Mouse (Mus musculus): ENCODE measurements around the gene D630036H23Rik. TPM values are rescaled to one million over a fixed set of nuclear protein-coding genes. Genes with fewer than 3 reads are reported as not detected.
A peak's percentile ranks its signal among the peaks of the same experiment; 100 is the strongest.
"Not testable (repeated sequence)": the region's sequence is repeated elsewhere in the genome, so short reads cannot be mapped to it uniquely, and the experiment has no call there.

D630036H23Rik gene
- polyA plus RNA-seq, 1 experiment from 2014 or later, result 0.95 TPM

DNA sequence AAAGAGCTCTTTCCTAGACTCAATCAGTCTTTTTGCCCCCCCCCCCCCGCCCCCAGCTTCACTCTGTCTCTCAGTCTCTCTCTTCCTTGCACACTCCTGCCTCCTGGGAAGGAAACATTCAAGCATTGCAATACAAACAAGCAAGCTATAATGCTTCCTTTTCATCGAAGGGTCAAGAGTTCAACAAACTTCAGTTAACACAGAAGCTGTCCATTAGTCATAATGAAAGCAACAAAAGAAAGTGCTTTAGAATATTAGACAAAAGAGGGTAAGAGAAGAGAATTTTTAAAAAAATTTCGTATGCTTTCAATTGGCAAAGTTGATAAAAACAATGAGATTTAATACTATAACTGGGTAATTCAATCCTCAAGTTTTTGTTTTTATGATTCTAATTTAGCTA is 1.7 kb downstream of the D630036H23Rik start:
- Histone ChIP-seq H3K4me1 (ENCODE audit: control insufficient read depth, insufficient read depth, low read length) (no peaks in the 10 kb centered on the region; the same call in none of the 2 replicates), H3K27ac (ENCODE audit: low read length) (no peak overlapping the region), H3K36me3 (ENCODE audit: control insufficient read depth, insufficient read depth, low read length) (no peaks in the 10 kb centered on the region), H3K4me2 (ENCODE audit: low read depth, low read length) (no peak overlapping the region), H3K4me3 (ENCODE audit: low read length) (no peak overlapping the region), H3K27me3 (replicated peaks; ENCODE audit: control insufficient read depth, insufficient read depth, low read length) (no peaks in the 10 kb centered on the region), H3K9ac (ENCODE audit: low read depth, low read length) (no peak overlapping the region), H3K9me3 (ENCODE audit: control insufficient read depth, low read length) (no peaks in the 10 kb centered on the region)
- ATAC-seq, result no peak
- WGBS, result 41% methylated on average over 3 of the region's 3 CpGs

DNA sequence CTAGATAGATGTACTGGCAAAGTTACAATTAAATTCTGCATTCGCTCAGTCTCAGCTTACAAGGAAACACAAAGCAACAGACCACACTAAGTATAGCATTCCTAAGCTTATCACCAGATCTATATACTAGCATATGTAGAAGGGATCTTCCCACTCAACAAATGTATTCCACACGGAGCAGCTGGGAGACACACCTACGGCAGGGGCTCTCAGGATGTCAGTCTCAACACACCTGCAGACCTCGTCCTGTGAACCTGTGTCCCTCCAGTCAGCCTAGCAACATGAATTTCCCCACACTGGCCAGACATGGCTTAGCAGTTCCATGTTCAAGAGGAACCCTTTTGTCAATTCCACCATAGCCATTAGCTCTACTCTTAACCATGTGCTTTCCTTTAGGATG is 5.6 kb downstream of the D630036H23Rik start:
- H3K36me3 ChIP-seq (ENCODE audit: control insufficient read depth, insufficient read depth, low read length); H3K9ac ChIP-seq (ENCODE audit: low read depth, low read length); H3K27ac ChIP-seq (ENCODE audit: low read length); H3K4me3 ChIP-seq (ENCODE audit: low read length); H3K27me3 ChIP-seq (replicated peaks; ENCODE audit: control insufficient read depth, insufficient read depth, low read length); H3K4me1 ChIP-seq (ENCODE audit: control insufficient read depth, insufficient read depth, low read length); H3K9me3 ChIP-seq (ENCODE audit: control insufficient read depth, low read length); H3K4me2 ChIP-seq (ENCODE audit: low read depth, low read length); ATAC-seq: not testable (repeated sequence)
- 83% methylated on average over 3 of the region's 4 CpGs for WGBS

DNA sequence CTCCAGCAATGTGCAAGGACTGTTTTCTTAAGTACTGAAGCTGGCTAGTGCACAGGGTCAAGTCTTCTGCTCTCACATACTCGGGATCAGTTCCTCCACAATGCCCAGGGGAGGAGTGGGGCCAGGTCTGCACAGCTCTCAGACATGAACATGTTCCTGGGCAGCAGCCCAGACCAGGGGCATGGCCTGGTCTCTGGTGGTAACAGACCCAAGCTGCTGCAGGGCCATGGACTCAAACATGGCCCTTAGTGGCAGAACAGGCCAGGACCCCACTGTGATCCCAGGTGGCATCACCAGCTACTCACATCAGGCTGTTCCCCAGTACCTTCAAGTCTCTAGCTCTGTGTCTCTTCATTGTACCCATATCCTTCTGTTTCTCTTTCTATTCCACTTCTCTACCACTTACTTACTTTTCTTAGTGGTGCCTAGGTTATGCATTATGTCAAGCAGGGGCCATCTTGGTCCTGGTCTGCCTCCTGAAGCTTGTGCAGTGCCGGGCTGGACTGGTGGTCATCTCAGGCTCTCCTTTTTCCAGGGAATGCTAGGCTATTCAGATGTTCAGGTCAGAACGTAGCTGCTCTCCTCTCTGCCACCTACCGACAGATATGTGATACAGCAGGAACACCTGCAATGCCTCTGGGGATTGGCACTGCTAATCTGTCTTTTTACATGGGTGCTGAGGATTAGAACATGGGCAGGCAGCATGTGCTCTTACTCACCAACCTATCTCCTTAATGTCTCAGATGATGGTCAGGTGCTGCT is 8.6 kb downstream of the D630036H23Rik start:
- Histone ChIP-seq H3K9me3 (ENCODE audit: control insufficient read depth, low read length) (no peaks in the 10 kb centered on the region), H3K4me2 (ENCODE audit: low read depth, low read length) (no peak overlapping the region), H3K27ac (ENCODE audit: low read length) (no peak overlapping the region), H3K27me3 (replicated peaks; ENCODE audit: control insufficient read depth, insufficient read depth, low read length) (no peaks in the 10 kb centered on the region), H3K4me3 (ENCODE audit: low read length) (no peak overlapping the region), H3K9ac (ENCODE audit: low read depth, low read length) (no peak overlapping the region), H3K4me1 (ENCODE audit: control insufficient read depth, insufficient read depth, low read length) (no peaks in the 10 kb centered on the region), H3K36me3 (ENCODE audit: control insufficient read depth, insufficient read depth, low read length) (no peaks in the 10 kb centered on the region)
- WGBS, result 43% methylated on average over 4 of the region's 4 CpGs
- no peak for ATAC-seq

DNA sequence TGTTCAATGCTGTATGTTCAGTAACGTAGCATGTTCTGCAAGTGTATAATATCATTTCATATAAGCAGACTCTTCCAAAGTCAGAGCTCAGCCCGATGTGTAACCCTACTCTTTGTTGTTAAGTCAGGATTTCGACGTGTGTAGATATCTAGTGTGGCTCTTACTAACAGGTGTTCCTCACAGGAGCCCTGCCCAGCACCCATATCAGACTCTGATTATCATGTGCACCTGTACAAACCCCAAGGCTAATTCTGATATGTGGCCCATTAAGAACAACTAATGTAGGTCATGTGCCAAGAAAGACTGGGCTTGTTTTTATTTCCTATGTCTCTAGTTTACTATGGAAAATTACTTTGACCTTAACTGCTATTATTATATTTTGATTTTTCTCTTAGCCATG is 18.0 kb downstream of the D630036H23Rik start:
- Histone ChIP-seq H3K4me3 (ENCODE audit: low read length) (no peak overlapping the region), H3K36me3 (ENCODE audit: control insufficient read depth, insufficient read depth, low read length) (no peaks in the 10 kb centered on the region), H3K4me1 (ENCODE audit: control insufficient read depth, insufficient read depth, low read length) (no peaks in the 10 kb centered on the region), H3K4me2 (ENCODE audit: low read depth, low read length) (no peak overlapping the region), H3K27me3 (replicated peaks; ENCODE audit: control insufficient read depth, insufficient read depth, low read length) (no peaks in the 10 kb centered on the region), H3K9me3 (ENCODE audit: control insufficient read depth, low read length) (no peaks in the 10 kb centered on the region), H3K27ac (ENCODE audit: low read length) (no peak overlapping the region), H3K9ac (ENCODE audit: low read depth, low read length) (no peak overlapping the region)
- WGBS, result 81% methylated on average over 4 of the region's 4 CpGs
- peak; percentile 68 for ATAC-seq

DNA sequence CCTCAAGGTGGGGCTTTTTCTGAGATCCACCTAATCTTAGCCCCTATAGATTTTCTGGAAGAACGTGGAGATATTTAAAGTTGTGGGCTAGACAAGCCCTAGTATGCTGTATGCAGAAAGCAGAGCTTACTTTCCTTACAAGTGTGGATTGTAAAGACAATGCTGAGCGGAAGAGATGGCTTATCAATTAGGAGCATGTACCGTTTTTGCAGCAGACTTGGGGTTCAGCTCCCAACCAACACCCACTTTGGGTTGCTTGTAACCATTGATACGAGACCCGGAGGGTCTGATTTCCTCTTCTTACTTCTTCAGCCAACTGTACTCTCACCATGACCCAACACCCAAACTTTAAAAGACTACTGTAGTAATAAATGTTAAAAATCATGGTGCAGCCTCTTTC is 21.3 kb downstream of the D630036H23Rik start:
- Histone ChIP-seq H3K9me3 (ENCODE audit: control insufficient read depth, low read length) (no peaks in the 10 kb centered on the region), H3K4me3 (ENCODE audit: low read length) (no peak overlapping the region), H3K27ac (ENCODE audit: low read length) (no peak overlapping the region), H3K36me3 (ENCODE audit: control insufficient read depth, insufficient read depth, low read length) (no peaks in the 10 kb centered on the region), H3K4me1 (ENCODE audit: control insufficient read depth, insufficient read depth, low read length) (no peaks in the 10 kb centered on the region), H3K27me3 (replicated peaks; ENCODE audit: control insufficient read depth, insufficient read depth, low read length) (no peaks in the 10 kb centered on the region), H3K4me2 (ENCODE audit: low read depth, low read length) (no peak overlapping the region), H3K9ac (ENCODE audit: low read depth, low read length) (no peak overlapping the region)
- ATAC-seq, result no peak
- 95% methylated on average over 5 of the region's 5 CpGs for WGBS

- no peaks in the 10 kb centered on the region for H3K36me3 ChIP-seq (ENCODE audit: control insufficient read depth, insufficient read depth, low read length)
- no peak overlapping the region for H3K4me2 ChIP-seq (ENCODE audit: low read depth, low read length)
- ATAC-seq, result no peak
- H3K4me3 ChIP-seq (ENCODE audit: low read length), result no peak overlapping the region
- H3K9ac ChIP-seq (ENCODE audit: low read depth, low read length), result no peak overlapping the region
- H3K27ac ChIP-seq (ENCODE audit: low read length), result no peak overlapping the region
- H3K4me1 ChIP-seq (ENCODE audit: control insufficient read depth, insufficient read depth, low read length), result no peaks in the 10 kb centered on the region
- no peaks in the 10 kb centered on the region for H3K9me3 ChIP-seq (ENCODE audit: control insufficient read depth, low read length)
- no peaks in the 10 kb centered on the region for H3K27me3 ChIP-seq (replicated peaks; ENCODE audit: control insufficient read depth, insufficient read depth, low read length)
- WGBS, result 89% methylated on average over 3 of the region's 3 CpGs
These were observed 21.9 kb downstream of the D630036H23Rik start for GRCm38 (mm10) chr12:36360064-36360463.

GRCm38 (mm10) chr12:36344131-36344530 is 37.9 kb downstream of the D630036H23Rik start:
- H3K36me3 ChIP-seq (ENCODE audit: control insufficient read depth, insufficient read depth, low read length), result no peaks in the 10 kb centered on the region
- no peak overlapping the region for H3K4me2 ChIP-seq (ENCODE audit: low read depth, low read length)
- no peaks in the 10 kb centered on the region for H3K4me1 ChIP-seq (ENCODE audit: control insufficient read depth, insufficient read depth, low read length)
- H3K27ac ChIP-seq (ENCODE audit: low read length), result no peak overlapping the region
- ATAC-seq, result no peak
- no peaks in the 10 kb centered on the region for H3K27me3 ChIP-seq (replicated peaks; ENCODE audit: control insufficient read depth, insufficient read depth, low read length)
- H3K9me3 ChIP-seq (ENCODE audit: control insufficient read depth, low read length), result no peaks in the 10 kb centered on the region
- WGBS, result 73% methylated on average over 4 of the region's 4 CpGs
- no peak overlapping the region for H3K9ac ChIP-seq (ENCODE audit: low read depth, low read length)
- H3K4me3 ChIP-seq (ENCODE audit: low read length), result no peak overlapping the region

- no peaks in the 10 kb centered on the region for H3K36me3 ChIP-seq (ENCODE audit: control insufficient read depth, insufficient read depth, low read length)
- no peak overlapping the region for H3K9ac ChIP-seq (ENCODE audit: low read depth, low read length)
- H3K9me3 ChIP-seq (ENCODE audit: control insufficient read depth, low read length), result no peaks in the 10 kb centered on the region
- ATAC-seq, result no peak
- H3K27me3 ChIP-seq (replicated peaks; ENCODE audit: control insufficient read depth, insufficient read depth, low read length), result no peaks in the 10 kb centered on the region
- H3K4me1 ChIP-seq (ENCODE audit: control insufficient read depth, insufficient read depth, low read length), result no peaks in the 10 kb centered on the region
- no peak overlapping the region for H3K27ac ChIP-seq (ENCODE audit: low read length)
- no peak overlapping the region for H3K4me3 ChIP-seq (ENCODE audit: low read length)
- H3K4me2 ChIP-seq (ENCODE audit: low read depth, low read length), result no peak overlapping the region
- WGBS, result 73% methylated on average over 9 of the region's 9 CpGs
These were observed 48.1 kb downstream of the D630036H23Rik start for GRCm38 (mm10) chr12:36333837-36334281.

DNA sequence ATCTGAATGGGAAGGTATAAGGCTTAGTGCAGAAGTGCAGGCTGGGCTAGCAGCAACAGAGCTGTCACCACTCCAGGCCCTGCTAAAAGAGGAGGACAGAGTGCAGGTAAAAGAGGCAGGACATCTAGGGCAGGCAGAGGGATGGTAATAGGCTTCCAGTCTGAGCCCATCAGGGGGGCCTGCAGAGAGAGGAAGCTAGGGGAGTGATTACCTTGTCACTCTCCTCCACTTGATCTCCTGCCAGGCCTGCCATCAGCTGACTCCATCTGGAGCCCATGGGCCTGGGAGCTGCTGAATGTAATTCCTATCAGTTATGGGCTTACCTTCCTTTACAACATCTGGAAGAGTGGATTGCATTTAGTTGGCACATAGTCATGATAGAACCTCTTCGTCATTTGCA is 49.3 kb downstream of the D630036H23Rik start:
- H3K4me2 ChIP-seq (ENCODE audit: low read depth, low read length), result no peak overlapping the region
- no peaks in the 10 kb centered on the region for H3K4me1 ChIP-seq (ENCODE audit: control insufficient read depth, insufficient read depth, low read length)

More for the DNA sequence above, 49.3 kb downstream of the D630036H23Rik start:
- ATAC-seq, result no peak
- Histone ChIP-seq H3K9ac (ENCODE audit: low read depth, low read length) (no peak overlapping the region), H3K27ac (ENCODE audit: low read length) (no peak overlapping the region), H3K27me3 (replicated peaks; ENCODE audit: control insufficient read depth, insufficient read depth, low read length) (no peaks in the 10 kb centered on the region), H3K4me3 (ENCODE audit: low read length) (no peak overlapping the region), H3K9me3 (ENCODE audit: control insufficient read depth, low read length) (no peaks in the 10 kb centered on the region), H3K36me3 (ENCODE audit: control insufficient read depth, insufficient read depth, low read length) (no peaks in the 10 kb centered on the region)
- WGBS, result 90% methylated on average over 1 of the region's 1 CpGs

All from intestine, embryonic 16.5 days (tissue).